Mouse (Mus musculus): ENCODE data around the gene Dazl. TPM values are rescaled to one million over a fixed set of nuclear protein-coding genes. Genes with fewer than 3 reads are reported as not detected.

The Dazl gene
- polyA plus RNA-seq, 1 experiment, result not detected

DNA sequence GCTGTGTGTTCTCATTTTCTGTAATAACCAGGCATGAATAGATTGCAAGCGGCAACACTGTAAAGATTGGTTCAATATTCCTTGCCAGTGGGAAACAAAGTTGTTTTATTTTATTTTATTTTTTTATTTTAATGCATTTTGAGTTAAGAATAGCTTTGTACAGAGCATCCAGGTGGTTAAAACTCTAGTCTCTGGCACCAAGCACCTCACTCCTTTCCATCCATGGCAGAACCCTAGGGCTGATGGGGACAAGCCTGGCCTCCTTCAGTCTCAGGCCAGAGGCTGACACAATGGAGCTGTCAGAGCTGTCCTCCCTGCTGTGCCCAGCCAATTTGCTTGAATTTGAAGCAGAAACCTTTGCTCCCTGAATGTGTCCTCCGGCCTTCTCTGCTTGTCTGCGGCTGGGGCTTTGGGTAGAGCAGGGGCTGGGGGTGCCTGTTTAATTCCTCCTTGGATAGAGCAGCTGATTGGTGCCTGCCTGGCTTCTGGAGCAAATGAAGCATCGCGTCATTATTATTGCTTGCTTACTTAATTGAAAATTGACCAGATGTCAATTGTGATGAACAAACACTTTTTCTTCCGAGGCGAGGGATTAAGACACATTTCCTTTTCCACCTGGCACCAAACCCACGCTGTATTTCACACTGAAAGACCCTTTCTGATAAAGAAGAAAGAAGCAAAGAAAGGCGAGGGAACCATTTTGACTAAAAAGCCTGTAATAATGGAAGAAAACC is 56.6 kb downstream of the Dazl start:
- no peak overlapping the region for H3K4me3 ChIP-seq (ENCODE audit: insufficient read depth, low read depth, low read length)
- no peak overlapping the region for H3K27ac ChIP-seq (replicated peaks; ENCODE audit: low read depth, low read length)
- H3K4me1 ChIP-seq (ENCODE audit: control insufficient read depth, insufficient read depth, insufficient read length, low read length), result 0 out of 2 replicates have a peak, but pooled peaks cover 5% of the 10 kb centered on the region

DNA sequence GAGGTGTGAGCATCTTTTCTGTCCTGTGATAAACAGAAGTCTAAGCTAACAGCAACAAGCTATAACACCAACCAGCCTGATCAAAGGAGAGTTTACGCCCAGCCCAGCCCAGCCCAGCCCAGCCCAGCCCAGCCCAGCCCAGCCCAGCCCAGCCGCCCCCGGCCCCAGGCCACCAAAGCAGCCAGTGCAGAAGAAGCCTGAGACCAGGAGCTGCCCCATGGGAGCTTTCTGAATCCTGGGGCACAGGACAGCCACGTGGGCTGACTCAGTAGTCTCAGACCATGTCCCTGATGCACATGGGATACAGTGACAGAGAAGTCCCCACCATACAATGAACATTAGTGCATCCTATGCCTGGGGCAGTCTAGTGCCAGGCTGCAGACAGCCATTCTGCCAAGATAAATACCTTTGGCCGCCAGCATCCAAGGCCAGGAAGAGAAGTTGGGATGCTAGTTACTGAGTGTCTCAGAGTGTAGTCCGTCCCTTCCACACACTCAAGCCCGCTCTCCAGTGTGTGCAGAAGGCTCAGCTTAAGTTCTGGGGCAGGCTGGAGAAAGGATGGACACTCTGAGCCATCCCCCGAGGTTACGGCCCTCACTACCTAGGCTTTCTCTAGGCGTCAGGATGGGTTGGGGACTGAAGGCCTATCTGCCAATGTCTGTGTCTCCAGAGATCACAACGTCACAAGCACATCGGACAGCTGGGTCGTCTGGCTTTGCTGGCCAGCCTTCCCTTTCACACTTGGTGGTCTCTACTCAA is 57.3 kb downstream of the Dazl start:
- H3K4me3 ChIP-seq (ENCODE audit: insufficient read depth, low read depth, low read length), result no peak overlapping the region
- no peak overlapping the region for H3K27ac ChIP-seq (replicated peaks; ENCODE audit: low read depth, low read length)
- 0 out of 2 replicates have a peak, but pooled peaks cover 5% of the 10 kb centered on the region for H3K4me1 ChIP-seq (ENCODE audit: control insufficient read depth, insufficient read depth, insufficient read length, low read length)

DNA sequence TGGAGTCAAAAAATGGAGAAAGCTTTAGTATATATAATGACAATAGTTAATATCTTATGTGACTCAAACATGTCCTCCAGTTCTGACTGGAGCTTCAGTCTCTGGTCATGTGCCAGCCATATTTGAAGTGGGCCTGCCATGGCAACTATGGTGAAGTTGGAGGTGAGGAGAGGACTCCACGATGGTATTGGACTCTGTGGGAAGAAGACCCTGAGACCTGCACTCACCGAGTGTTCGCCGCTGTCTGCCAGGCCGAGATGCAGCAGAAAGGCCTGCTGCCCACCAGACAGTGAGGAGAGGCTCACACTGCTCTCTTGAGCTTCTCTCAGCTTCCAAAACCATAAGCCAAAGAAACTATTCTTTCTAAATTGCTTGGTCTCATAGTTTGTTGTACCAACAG is 59.5 kb downstream of the Dazl start:
- Histone ChIP-seq H3K4me3 (ENCODE audit: insufficient read depth, low read depth, low read length) (no peak overlapping the region), H3K4me1 (ENCODE audit: control insufficient read depth, insufficient read depth, insufficient read length, low read length) (0 out of 2 replicates have a peak, but pooled peaks cover 5% of the 10 kb centered on the region), H3K27ac (replicated peaks; ENCODE audit: low read depth, low read length) (no peak overlapping the region)

DNA sequence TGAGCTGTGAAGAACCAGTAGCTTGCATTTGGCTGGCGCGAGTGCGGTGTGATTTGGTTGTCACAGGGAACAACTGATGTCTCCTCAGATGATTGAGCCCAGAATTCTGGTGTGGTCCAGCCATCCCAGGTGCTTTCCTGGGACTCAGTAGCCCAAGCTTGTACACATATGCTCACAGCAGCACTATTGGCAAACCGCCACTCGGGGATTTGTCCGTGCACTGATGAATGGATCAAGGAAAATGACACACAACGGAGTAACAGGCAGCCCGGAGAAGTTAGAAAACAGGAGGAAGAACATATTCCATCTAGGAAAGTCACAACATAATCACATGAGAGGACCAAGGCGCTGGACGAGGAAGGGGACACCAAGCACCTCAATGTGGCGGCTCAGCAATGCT is 60.6 kb downstream of the Dazl start:
- H3K4me3 ChIP-seq (ENCODE audit: insufficient read depth, low read depth, low read length), result no peak overlapping the region
- 0 out of 2 replicates have a peak, but pooled peaks cover 5% of the 10 kb centered on the region for H3K4me1 ChIP-seq (ENCODE audit: control insufficient read depth, insufficient read depth, insufficient read length, low read length)
- H3K27ac ChIP-seq (replicated peaks; ENCODE audit: low read depth, low read length), result no peak overlapping the region

DNA sequence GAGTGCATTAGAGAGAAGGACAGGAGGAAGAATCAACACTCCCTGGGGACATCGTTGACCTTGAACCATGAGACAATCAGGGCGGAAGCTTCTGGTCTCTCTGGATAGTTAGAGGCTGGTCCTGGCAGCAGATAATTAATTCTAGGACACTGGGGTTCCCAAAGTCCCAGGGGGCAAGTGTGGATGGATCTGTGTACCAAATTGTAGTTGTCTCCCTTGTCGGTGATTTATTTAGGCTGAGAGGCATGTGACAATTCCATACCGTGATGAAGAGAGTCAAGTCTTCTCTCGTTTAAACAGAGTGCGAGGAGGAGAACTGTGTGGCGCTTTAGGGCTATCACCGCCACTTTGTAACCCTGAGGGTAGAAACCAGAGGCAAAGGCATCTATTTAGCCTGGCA is 62.2 kb downstream of the Dazl start:
- H3K4me1 ChIP-seq (ENCODE audit: control insufficient read depth, insufficient read depth, insufficient read length, low read length), result 0 out of 2 replicates have a peak, but pooled peaks cover 2% of the 10 kb centered on the region
- H3K27ac ChIP-seq (replicated peaks; ENCODE audit: low read depth, low read length), result no peak overlapping the region
- no peak overlapping the region for H3K4me3 ChIP-seq (ENCODE audit: insufficient read depth, low read depth, low read length)

DNA sequence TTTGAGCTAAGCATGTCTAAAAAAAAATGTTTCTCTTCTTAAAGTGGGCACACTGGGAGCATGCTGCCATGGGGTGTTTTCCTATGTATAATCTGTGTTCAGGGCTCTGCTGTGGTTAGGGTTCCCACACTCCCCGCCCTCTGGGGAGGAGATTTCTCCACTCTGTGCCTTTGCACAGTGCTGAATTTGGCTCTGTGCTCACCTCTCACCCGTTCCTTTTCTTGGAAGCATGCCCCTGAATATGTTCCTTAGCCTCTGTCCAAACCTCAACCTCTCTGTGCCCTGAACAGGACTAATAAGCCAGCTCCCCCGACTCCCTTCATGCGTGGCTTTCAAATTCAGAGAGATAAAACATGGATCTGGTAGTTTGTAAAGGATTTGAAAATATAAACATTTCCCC is 63.9 kb downstream of the Dazl start:
- Histone ChIP-seq H3K4me1 (ENCODE audit: control insufficient read depth, insufficient read depth, insufficient read length, low read length) (peaks cover 3% of the 10 kb centered on the region; the same call in 1 of the 2 replicates), H3K4me3 (ENCODE audit: insufficient read depth, low read depth, low read length) (no peak overlapping the region), H3K27ac (replicated peaks; ENCODE audit: low read depth, low read length) (no peak overlapping the region)

Other genes starting within 250 kb of the Dazl start
- 4.2 and 5.1 TPM in 2 replicates for gene Rftn1, start 103.0 kb downstream of the Dazl start, polyA plus RNA-seq (2012; ENCODE audit: insufficient read depth, insufficient read length, missing spikeins)
- gene Plcl2, start 215.8 kb upstream of the Dazl start, polyA plus RNA-seq (2012; ENCODE audit: insufficient read depth, insufficient read length, missing spikeins), result 1.4 and 1.5 TPM in 2 replicates

Data from brown adipose tissue, adult 24 weeks (tissue).